Mouse (Mus musculus): Measurements from ENCODE around the gene Thbs1.
A peak's percentile ranks its signal among the peaks of the same experiment; 100 is the strongest.

Gene Thbs1

GRCm38 (mm10) chr2:118113808-118114524 is 2.3 kb downstream of the Thbs1 start:
- DNase-seq (ENCODE audit: inconsistent age in 2 of 2, low spot score in 1 of 2): no peak

GRCm38 (mm10) chr2:118114671-118115070 is 3.0 kb downstream of the Thbs1 start:
- no peak for DNase-seq (ENCODE audit: inconsistent age in 2 of 2, low spot score in 1 of 2)

- no peak for DNase-seq (ENCODE audit: inconsistent age in 2 of 2, low spot score in 1 of 2)
These were observed 4.0 kb downstream of the Thbs1 start for GRCm38 (mm10) chr2:118115647-118116046.

- DNase-seq (ENCODE audit: inconsistent age in 2 of 2, low spot score in 1 of 2): peak in 1 of 2 experiments; percentile 59
These were observed 4.5 kb downstream of the Thbs1 start for GRCm38 (mm10) chr2:118116180-118116579.

GRCm38 (mm10) chr2:118116754-118117290 is 5.1 kb downstream of the Thbs1 start:
- DNase-seq (ENCODE audit: inconsistent age in 2 of 2, low spot score in 1 of 2): no peak

GRCm38 (mm10) chr2:118117401-118117800 is 5.7 kb downstream of the Thbs1 start:
- DNase-seq (ENCODE audit: inconsistent age in 2 of 2, low spot score in 1 of 2): no peak

- DNase-seq (ENCODE audit: inconsistent age in 2 of 2, low spot score in 1 of 2): no peak
These were observed 6.4 kb downstream of the Thbs1 start for GRCm38 (mm10) chr2:118118045-118118444.

- no peak for DNase-seq (ENCODE audit: inconsistent age in 2 of 2, low spot score in 1 of 2)
These were observed 6.8 kb downstream of the Thbs1 start for GRCm38 (mm10) chr2:118118515-118118914.

- DNase-seq (ENCODE audit: inconsistent age in 2 of 2, low spot score in 1 of 2): no peak
These were observed 8.0 kb downstream of the Thbs1 start for GRCm38 (mm10) chr2:118119684-118120083.

GRCm38 (mm10) chr2:118120095-118120494 is 8.4 kb downstream of the Thbs1 start:
- DNase-seq (ENCODE audit: inconsistent age in 2 of 2, low spot score in 1 of 2): no peak

- no peak for DNase-seq (ENCODE audit: inconsistent age in 2 of 2, low spot score in 1 of 2)
These were observed 9.1 kb downstream of the Thbs1 start for GRCm38 (mm10) chr2:118120751-118121150.

- DNase-seq (ENCODE audit: inconsistent age in 2 of 2, low spot score in 1 of 2): no peak
These were observed 10.6 kb downstream of the Thbs1 start for GRCm38 (mm10) chr2:118122291-118122690.

GRCm38 (mm10) chr2:118123743-118124142 is 12.1 kb downstream of the Thbs1 start:
- no peak for DNase-seq (ENCODE audit: inconsistent age in 2 of 2, low spot score in 1 of 2)

GRCm38 (mm10) chr2:118124437-118124836 is 12.8 kb downstream of the Thbs1 start:
- no peak for DNase-seq (ENCODE audit: inconsistent age in 2 of 2, low spot score in 1 of 2)

- peak; percentile 49 to 60 for DNase-seq (ENCODE audit: inconsistent age in 2 of 2, low spot score in 1 of 2)
These were observed 13.7 kb downstream of the Thbs1 start for GRCm38 (mm10) chr2:118125211-118125939.

- no peak for DNase-seq (ENCODE audit: inconsistent age in 2 of 2, low spot score in 1 of 2)
These were observed 14.3 kb downstream of the Thbs1 start for GRCm38 (mm10) chr2:118125943-118126470.

- DNase-seq (ENCODE audit: inconsistent age in 2 of 2, low spot score in 1 of 2): no peak
These were observed 16.0 kb downstream of the Thbs1 start for GRCm38 (mm10) chr2:118127516-118128288.

- DNase-seq (ENCODE audit: inconsistent age in 2 of 2, low spot score in 1 of 2): no peak
These were observed 16.6 kb downstream of the Thbs1 start for GRCm38 (mm10) chr2:118128313-118128712.

GRCm38 (mm10) chr2:118137071-118137470 is 25.4 kb downstream of the Thbs1 start:
- DNase-seq (ENCODE audit: inconsistent age in 2 of 2, low spot score in 1 of 2): no peak

- DNase-seq (ENCODE audit: inconsistent age in 2 of 2, low spot score in 1 of 2): no peak
These were observed 26.1 kb downstream of the Thbs1 start for GRCm38 (mm10) chr2:118137776-118138175.

GRCm38 (mm10) chr2:118139261-118139660 is 27.6 kb downstream of the Thbs1 start:
- no peak for DNase-seq (ENCODE audit: inconsistent age in 2 of 2, low spot score in 1 of 2)
